Mouse (Mus musculus) v-Abl transformed pro-B cells (cell line): ENCODE measurements around the gene Ptprh.
"Not testable (repeated sequence)": the region's sequence is repeated elsewhere in the genome, so short reads cannot be mapped to it uniquely, and the experiment has no call there.

Experiments
- in situ Hi-C, 2 experiments: fragments of 400-800 bp; cut with MboI; formaldehyde crosslinking; loops; one replicate each; pipeline ENCODE4 v1.15.1; 2025; ENCODE audit not compliant: unreplicated experiment in 2 of 2

Gene Ptprh

DNA sequence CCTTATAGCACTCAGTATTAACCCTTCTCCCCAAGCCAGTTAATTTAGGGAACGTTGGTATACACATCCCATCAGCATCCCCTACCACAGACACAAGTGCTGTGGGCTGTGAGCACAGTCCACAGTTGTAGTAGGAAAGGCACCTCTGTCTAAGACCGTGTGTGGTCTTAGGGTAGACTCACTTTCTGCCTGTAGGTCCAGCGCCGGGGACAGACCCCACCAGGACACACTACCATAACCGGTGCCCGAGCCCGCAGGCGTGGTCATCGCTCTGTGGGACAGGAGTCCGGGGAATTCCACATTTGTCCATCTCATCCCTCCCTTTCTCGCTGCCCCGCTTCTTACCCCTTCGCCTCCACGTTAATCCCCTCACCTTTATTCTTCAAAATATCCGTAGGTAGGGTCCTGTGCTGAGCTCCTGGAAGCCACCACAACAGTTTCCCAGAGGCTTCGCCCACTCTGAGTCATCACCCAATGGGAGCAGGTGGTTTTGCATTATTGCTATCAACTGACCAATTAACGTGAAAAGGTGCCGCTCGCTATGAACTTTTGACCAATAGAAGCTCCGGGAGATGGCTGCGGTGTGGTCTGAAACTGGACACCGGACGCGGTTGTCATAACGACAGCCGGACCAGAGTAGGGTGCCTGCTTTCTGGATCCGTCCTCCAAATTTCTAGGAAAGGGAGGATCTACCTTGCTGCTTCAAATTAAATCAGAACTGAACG lies 71.7 kb downstream of the Ptprh start, which contains the start of gene Dnaaf3:
TSS of gene Dnaaf3 (minus strand) at position 449 of the 725 bp plus-strand sequence.
- in situ Hi-C loops = no loop called here

DNA sequence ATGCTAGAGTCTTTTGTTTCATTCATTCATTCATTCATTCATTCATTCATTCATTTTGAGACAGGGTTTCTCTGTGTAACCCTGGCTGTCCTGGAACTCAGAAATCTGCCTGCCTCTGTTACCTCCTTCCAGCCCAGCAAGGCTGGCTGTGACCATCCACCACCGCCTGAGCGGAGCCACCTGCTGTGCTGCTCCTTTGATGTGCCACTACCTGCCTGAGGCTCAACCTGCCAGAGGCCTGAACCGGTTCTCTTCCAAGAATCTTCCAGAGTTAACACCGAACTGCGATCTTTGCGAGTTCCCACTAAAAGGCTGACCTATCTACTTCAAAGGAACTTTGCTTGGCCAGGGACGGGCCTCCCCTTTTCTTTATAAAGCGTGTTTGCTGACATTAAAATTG lies 73.7 kb downstream of the Ptprh start:
- in situ Hi-C loops = not testable (repeated sequence)

DNA sequence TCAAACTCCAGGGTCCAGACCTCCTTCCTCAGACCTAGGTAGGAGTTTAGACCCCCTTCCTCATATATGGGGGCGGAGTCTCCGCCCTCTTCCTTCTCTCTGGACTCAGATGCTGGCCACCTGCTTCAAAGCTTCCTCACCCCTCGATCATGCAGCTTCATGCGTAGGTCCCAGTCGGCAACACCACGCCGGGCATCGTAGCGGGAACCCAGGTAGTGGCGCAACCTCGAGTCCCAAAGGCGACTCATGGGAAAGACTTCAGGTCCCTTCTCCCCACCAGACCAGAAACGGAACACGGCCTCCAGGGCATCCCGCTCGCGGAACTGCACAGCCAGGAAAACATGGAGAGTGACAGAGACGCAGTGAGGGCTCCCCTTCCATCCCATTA lies 76.5 kb downstream of the Ptprh start:
- in situ Hi-C loops = loop anchor here (5.0 to 10.0 kb wide), 5 partner anchors 95 to 912 kb away; partner anchors contain the start of genes Ndufa3 (in 1 of the 2) and Oscar (in 1 of the 2)

DNA sequence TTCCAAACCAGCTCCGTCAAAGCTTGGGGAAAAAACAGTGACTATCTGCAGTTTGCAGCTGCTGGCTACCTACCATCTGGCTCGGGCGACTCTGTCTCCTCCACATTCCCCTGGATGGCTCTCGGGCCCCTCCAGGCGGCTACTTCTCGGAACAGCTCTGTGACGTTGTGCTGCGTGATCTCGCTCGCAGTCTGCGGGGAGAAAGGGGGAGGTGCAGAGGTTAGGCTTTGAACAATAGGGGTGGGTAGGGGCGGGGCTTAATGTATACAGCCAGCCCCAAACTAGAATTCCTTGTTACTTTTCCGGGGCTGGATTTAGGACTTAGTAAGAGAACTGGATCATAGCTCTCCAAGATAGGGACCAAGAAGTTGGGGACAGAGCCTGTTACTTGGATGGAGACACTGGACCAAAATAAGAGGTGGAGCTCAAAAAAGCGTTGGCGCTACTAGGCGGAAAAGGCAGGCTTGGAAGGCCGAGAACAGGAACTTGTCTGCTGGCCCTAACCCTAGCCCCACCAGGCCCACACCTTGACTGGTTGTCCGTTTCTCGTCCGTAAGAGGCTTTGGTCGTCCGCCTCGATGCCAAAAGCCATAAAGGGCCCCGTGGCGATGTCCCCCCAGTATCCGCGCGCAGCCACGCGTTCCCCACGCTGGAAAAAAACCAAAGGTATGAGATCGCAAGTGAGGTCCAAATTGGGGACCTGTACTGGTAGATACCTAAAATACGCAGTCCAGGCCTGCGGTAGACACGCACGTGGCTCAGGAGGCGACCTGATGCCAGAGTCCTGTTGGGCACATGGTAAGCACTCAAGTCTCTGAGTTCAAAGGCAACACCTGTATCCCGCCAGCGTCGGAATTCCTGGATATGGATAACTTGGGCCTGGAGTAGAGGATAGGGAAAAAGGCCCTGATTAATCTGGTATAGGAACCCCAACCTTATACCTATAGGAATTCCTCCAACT lies 77.2 kb downstream of the Ptprh start:
- in situ Hi-C loops = loop anchor here (5.0 to 10.0 kb wide), 5 partner anchors 94 to 912 kb away; partner anchors contain the start of genes Ndufa3 (in 1 of the 2) and Oscar (in 1 of the 2)

DNA sequence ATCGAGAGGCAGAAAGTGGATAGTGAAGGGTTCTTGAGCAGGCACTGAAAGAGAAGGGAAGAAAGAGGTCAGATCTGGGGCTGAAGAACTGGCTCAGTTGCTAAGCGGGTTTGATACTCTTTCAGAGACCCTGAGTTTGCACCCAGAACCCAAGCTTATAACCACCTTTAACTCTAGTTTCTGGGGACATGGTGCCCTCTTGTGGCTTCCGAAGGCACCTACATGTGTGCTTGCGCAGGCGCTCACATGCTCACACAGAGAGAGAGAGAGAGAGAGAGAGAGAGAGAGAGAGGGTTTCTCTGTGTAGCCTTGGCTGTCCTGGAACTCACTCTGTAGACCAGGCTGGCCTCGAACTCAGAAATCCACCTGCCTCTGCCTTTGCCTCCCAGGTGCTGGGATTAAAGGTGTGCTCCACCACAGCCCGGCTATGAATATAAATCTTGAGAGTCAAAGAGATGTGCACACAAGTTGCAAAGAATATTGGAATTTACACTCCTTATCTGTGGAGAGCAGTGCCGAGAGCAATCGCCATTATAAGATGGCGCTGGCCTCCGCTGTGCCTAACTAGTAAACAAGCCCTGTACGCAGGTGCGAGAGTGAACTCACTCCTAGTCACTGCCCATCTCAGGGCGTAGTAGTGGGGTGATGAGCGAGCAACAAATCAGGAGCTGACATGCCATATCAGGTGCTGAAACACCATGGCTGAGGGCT lies 79.5 kb downstream of the Ptprh start, which contains the start of gene Tnni3:
TSS of gene Tnni3 (minus strand) at position 18 of the 711 bp plus-strand sequence.
- in situ Hi-C loops = loop anchor here (10.0 to 25.0 kb wide), 3 partner anchors 490 to 910 kb away; partner anchors contain the start of genes Mboat7 (in 1 of the 2), Ndufa3 (in 1 of the 2), Oscar (in 1 of the 2) and Tmc4 (in 1 of the 2)

DNA sequence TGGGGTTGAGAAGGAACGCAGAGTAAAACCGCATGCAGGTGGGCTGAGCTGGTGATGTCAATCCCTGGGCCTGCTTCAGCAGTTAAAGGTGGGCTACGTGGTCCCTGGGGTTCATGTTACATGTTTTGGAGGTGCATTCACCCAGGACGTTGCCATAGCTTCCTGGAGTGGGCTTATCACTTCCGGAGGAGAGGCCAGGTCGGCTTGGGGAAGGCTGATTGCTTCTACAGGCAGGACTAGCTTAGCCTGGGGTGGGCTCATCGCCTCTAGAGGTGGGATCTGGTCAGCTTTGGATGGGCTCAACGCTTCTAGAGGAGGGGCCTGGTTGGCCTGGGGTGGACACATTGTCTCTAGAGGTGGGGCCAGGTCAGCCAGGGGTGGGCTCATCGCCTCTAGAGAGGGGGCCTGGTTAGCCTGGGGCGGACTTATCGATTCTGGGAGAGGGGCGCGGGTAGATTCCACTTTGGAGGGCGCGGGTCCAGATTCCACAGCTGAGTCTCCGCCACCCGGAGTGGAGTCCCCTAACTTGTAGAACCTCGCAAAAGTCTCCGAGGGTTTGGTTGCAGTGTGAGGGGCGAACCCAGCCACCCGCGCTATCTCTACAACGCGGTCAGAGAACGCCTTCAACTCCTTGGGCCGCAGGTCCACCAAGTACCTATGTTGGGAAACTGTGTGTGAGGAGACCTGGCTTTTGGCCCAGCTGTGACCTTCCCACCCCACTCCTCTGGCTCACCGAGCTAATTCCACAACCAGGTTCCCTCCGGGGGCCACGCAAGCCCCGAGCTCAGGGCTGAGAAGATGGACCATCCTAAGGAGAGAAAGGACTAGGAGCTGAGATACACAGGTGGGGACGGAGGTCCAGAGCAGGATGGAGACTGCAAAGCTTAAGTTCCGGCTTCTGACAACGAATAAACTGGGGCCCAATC lies 80.4 kb downstream of the Ptprh start:
- in situ Hi-C loops = loop anchor here (10.0 to 25.0 kb wide), 3 partner anchors 489 to 909 kb away; partner anchors contain the start of genes Mboat7 (in 1 of the 2), Ndufa3 (in 1 of the 2), Oscar (in 1 of the 2) and Tmc4 (in 1 of the 2)

DNA sequence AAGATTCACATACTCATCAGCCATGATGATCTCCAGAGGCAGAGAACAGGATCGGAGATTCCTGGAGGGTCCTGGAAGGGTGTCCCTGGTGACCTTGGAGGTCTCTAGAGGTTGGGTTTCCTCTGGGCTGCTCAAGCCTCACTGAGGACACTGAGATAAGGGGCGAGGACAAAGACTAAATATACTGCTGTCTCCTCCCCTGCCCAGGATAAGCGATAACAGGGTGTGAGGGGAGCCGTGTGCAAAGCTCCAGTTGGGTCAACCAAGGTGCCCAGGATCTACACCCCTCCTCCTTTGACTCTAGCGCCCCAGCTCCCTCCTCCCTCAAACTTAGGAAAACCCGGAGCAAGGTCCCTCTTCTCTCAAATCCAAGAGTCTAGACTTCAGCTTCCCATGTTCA lies 81.5 kb downstream of the Ptprh start:
- in situ Hi-C loops = loop anchor here (10.0 to 25.0 kb wide), 3 partner anchors 487 to 907 kb away; partner anchors contain the start of genes Mboat7 (in 1 of the 2), Ndufa3 (in 1 of the 2), Oscar (in 1 of the 2) and Tmc4 (in 1 of the 2)

DNA sequence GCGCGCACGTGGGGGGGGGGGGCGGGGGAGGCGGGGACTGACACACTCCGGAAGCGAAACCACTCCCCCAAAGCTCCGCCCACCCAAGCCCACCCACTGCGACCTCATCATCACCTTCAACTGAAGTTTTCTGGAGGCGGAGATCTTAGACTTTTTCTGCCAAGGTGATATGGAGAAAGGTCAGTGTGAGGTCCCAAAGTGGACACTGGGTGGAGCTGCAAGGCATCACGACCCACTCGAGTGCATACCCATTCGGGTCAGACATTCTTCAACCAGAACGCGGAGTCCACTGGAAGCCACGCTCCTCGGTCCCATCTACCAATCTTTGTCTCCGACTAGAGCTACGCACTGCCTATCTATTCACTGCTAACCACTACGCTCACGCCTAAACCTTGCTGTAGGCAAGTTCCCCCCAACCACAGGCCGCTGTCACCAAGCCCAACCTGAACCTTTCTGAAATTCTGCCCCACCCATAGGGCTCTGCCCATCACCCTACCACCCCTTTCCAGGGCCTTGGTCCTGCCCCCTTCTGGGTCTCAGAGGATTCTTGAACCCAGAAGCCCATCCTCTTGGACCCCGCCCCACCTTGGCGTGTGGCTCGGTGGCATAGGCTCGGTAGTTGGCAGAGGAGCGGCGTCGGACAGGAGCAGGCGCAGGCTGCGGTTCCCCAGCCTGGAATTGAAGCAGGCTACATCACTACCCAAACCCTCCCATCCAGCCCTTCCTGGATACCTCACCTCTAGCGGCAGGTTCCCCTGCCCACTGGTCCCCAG lies 82.4 kb downstream of the Ptprh start:
- in situ Hi-C loops = loop anchor here (10.0 to 25.0 kb wide), 3 partner anchors 487 to 907 kb away; partner anchors contain the start of genes Mboat7 (in 1 of the 2), Ndufa3 (in 1 of the 2), Oscar (in 1 of the 2) and Tmc4 (in 1 of the 2)

DNA sequence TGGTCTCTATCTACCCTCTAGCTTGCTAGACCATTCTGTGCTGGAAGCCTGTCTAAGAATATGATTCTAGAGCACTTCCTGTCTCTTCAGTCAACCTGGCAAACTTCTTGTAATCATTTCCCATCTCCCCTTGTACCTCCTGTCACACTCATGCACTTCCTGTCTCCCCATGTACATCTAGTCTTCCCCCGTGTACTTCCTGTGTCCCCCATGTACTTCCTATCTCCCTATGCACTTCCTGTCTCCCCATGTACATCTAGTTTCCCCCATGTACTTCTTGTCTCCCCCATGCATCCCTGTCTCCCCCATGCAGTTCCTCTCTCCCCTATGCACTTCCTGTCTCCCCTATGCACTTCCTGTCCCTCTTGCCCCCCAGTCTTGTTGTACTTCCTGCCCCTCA lies 85.4 kb downstream of the Ptprh start:
- in situ Hi-C loops = loop anchor here in 1 of 2 experiments (25.0 kb wide), 1 partner anchor 831 kb away; the partner anchor contains the start of genes Mboat7, Tmc4 and Tsen34

DNA sequence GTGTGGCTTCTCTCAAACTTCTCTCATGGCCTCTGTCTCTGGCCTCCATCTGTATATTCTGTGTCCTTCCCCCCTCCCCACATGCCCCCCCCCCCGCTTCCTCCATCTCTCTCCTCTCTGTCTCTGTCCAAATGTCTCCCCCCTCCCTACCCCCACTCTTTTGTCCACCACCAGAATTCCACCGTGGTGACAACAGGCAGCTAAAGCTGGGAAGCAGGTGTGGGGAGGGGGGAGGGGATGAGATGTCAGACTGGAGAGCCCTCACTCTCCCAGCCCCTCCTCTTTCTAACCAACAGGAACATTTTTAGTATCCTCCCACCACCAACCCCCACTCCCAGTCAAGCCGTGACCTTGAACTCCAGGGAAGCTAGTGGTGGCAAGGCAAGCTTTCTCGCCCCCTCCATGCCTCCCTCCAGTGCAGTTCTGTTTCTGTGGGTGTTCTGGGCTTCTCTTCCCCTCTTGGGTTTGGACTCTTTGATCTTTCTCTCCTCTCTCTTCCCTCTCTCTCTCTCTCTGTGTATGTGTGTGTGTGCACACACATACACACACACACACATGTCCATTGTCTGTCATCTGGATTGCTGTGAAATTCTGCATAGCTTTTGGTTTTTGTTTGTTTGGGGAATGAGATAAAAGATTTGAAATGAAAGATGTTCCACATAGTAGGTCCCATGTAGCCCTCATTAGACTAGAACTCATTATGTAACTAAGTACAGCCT lies 87.3 kb downstream of the Ptprh start, which contains the start of gene Tnnt1:
TSS of gene Tnnt1 (minus strand) at position 51 of the 719 bp plus-strand sequence.
- in situ Hi-C loops = loop anchor here in 1 of 2 experiments (25.0 kb wide), 1 partner anchor 829 kb away; the partner anchor contains the start of genes Mboat7, Tmc4 and Tsen34

DNA sequence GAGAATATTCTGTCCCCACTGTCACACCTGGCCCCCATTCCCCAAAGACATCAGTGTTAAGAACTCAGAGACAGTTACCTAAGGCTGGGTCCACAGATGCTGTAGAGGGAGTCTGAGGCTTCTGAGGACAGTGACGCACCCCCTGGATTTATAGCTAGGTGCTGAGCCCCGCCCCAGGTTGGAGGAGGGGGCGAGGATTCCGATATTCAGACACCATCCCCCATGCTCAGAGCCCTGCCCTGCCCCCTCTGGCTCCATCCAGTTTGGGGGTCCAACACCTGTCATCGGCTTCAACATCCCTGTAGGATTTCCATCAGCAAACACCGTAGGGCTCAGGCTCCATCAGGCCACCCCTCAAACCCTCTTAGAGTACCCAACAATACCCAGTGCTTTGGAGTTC lies 88.0 kb downstream of the Ptprh start:
- in situ Hi-C loops = loop anchor here in 1 of 2 experiments (25.0 kb wide), 1 partner anchor 829 kb away; the partner anchor contains the start of genes Mboat7, Tmc4 and Tsen34

DNA sequence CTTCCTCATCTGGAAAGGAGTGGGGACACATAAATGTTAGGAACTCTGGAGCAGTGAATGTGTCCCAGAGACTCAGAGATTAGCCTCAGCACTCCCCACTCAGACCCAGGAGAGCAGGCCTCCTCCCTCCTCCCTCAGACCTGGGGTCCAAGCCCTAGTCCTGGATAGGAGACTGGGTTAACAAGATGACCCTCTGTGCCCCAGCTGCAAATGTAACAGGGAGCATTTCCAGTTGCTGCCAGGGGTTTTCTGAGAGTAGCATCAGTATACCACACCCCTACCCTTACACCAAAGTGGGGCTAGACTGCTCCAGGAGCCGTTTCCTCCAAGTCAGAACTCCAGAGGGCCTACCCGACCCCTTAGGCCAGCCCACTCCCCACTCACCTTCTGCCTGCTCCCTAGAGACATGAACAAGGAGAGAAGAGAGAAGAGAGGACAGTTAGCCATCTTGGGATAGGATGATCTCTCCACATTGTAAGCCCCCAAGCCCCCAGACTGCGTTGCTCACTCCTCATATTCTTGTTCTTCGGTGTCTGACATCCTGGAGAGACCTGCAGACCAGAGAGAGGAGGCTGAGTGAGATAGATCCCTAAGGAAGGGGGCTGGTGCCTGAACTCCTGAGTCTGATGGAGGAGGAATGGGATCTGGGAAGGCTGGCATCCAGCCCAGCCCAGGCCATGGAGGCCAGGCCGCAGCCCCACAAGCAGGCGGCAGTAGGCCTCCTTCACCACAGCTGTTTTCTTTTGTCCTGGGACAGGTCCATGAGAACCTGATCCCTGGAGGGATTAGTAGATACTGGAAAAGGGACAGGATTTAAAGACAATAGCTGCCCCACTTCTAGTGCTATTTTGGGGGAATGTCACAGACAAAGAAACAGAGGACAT lies 89.8 kb downstream of the Ptprh start:
- in situ Hi-C loops = loop anchor here (5.0 to 25.0 kb wide), 3 partner anchors 77 to 902 kb away; partner anchors contain the start of genes Mboat7 (in 1 of the 2), Tmc4 (in 1 of the 2) and Tsen34 (in 1 of the 2)

DNA sequence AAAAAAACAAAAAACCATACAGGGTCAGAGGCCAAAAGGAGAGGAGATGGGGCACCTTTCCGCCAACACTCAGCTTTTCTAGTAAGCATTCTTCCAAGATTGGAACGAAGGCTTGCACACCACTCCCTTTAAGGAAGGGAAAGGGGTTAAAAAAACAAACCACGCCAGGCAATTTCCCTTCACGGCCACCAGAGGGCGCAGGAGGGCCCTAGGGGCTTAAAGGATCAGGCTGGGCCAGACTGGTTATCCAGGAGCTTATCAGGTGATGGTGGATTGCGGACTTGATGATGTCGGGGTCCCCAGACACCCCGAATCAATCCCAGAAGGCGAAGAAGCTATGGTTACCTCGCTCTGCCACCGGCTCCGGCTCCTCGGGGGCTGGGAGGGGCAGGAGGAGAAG lies 90.6 kb downstream of the Ptprh start:
- in situ Hi-C loops = loop anchor here (5.0 to 25.0 kb wide), 3 partner anchors 76 to 901 kb away; partner anchors contain the start of genes Mboat7 (in 1 of the 2), Tmc4 (in 1 of the 2) and Tsen34 (in 1 of the 2)

DNA sequence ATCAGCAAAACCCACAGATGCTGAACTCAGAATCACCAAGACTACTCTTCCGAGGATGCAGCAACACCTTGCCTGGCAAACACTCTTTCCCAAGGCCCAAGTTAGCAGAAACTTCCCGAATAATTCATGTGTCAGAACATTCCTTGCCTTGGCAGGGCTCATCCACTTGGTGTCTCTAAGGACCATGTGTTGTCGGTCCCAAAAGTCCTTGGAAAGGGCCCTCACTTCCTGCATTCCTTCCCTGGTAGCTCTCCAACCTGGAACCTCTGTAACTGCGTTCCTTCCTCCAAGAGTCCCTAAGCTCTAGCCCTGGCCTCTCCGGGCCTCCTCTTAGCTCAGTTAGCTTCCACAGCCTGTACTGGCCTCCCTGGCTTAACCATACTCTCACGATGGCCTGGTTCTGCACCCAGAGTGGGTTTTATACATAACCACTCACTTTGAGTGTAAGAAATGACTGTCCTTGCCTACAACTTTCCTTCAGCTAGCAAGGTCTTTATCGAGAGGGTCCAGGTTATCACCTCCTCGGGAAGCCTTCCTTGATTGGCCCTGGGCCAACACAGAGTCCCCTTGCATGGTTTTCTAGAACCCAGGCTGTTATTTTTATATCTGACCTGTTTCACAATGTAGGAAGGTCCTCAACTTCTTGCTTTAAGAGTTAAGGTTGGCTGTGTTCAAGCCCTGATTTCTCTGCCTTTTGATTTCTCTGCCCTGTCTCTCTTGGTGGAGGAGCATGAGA lies 92.2 kb downstream of the Ptprh start:
- in situ Hi-C loops = loop anchor here (5.0 to 25.0 kb wide), 3 partner anchors 74 to 899 kb away; partner anchors contain the start of genes Mboat7 (in 1 of the 2), Tmc4 (in 1 of the 2) and Tsen34 (in 1 of the 2)
